Mouse (Mus musculus) kidney, postnatal 14 days (tissue): ENCODE data around the gene Abcf2.

ENCODE experiments used
- DNase-seq: peaks from one replicate; pipeline ENCODE4 v3.0.0; 2022; ENCODE audit warnings: mixed read lengths

Gene Abcf2

GRCm38 (mm10) chr5:24526190-24526888, 50.9 kb downstream of the Abcf2 start:
- DNase-seq, result no peak

GRCm38 (mm10) chr5:24525360-24526189, 51.7 kb downstream of the Abcf2 start:
- no peak for DNase-seq

- DNase-seq, result no peak
Observed at GRCm38 (mm10) chr5:24524522-24524921, 52.7 kb downstream of the Abcf2 start.

GRCm38 (mm10) chr5:24523806-24524205, 53.5 kb downstream of the Abcf2 start:
- DNase-seq, result no peak

GRCm38 (mm10) chr5:24521366-24521765, 55.9 kb downstream of the Abcf2 start:
- no peak for DNase-seq
